Mouse (Mus musculus): ENCODE data around the gene March11. TPM values are rescaled to one million over a fixed set of nuclear protein-coding genes. Genes with fewer than 3 reads are reported as not detected.

Gene March11
- total and polyA plus RNA-seq, 3 experiments: not detected

DNA sequence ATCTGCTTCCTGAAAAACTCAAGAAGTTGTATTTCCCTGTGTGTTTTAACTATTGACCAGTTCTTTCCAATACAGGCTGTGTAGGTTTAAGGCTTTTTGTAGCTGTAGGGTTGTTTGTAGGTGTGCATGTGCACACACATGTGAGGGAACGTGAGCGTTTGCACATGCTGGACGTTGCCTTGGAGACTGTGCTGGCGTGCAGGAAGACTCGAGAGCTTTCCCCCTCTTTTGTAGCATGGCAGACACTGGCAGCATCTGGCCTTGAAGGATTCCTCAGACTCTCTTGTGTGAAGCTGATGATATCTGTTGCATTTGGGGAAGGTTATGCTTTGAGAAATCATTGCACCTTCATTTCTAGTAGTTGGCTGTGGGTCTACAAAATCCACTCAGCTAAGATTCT is 35.5 kb downstream of the March11 start:
- Histone ChIP-seq H3K36me3 (replicated peaks in 1 of 2; ENCODE audit: control insufficient read depth in 1 of 2, insufficient read depth in 1 of 2, low read length in 1 of 2) (no peaks in the 10 kb centered on the region), H3K79me2 (replicated peaks; ENCODE audit: control insufficient read depth, extremely low read depth, insufficient read depth, poor library complexity, severe bottlenecking) (no peaks in the 10 kb centered on the region), H3K27me3 (replicated peaks) (no peaks in the 10 kb centered on the region), H3K9me3 (replicated peaks; ENCODE audit: low read length) (no peaks in the 10 kb centered on the region), H3K9ac (ENCODE audit: insufficient read depth, low read depth) (no peak overlapping the region), H3K27ac (ENCODE audit: insufficient read depth, low read depth) (no peak overlapping the region), H3K4me3 (replicated peaks in 1 of 3; ENCODE audit: low read depth in 2 of 3, low read length in 2 of 3, poor library complexity in 1 of 3) (no peak overlapping the region), H3K4me1 (ENCODE audit: control insufficient read depth in 1 of 2, insufficient read depth in 2 of 2) (peaks cover 0 to 12% of the 10 kb centered on the region in 2 experiments; a peak in 3 of 4 replicates), H3K4me2 (ENCODE audit: insufficient read depth, low read depth, poor library complexity, severe bottlenecking) (no peak overlapping the region)
- TF ChIP-seq ZNF384 (IDR thresholded peaks at IDR 0.05; ENCODE audit: low read depth, low read length): no peak
- TF ChIP-seq E2F4 (IDR thresholded peaks at IDR 0.05; ENCODE audit: insufficient replicate concordance, low read depth, low read length): no peak
- no peak for TF ChIP-seq ETS1 (conservative IDR thresholded peaks at IDR 0.05; ENCODE audit: low read depth, low read length)
- TF ChIP-seq CHD1 (IDR thresholded peaks at IDR 0.05; ENCODE audit: low read depth, low read length): no peak
- TF ChIP-seq KAT2A (IDR thresholded peaks at IDR 0.05; ENCODE audit: insufficient replicate concordance, low read length): no peak
- no peak for TF ChIP-seq MAX (IDR thresholded peaks at IDR 0.05; ENCODE audit: low read length)
- no peak for TF ChIP-seq CHD2 (IDR thresholded peaks at IDR 0.05; ENCODE audit: low read length)
- TF ChIP-seq RCOR1 (conservative IDR thresholded peaks at IDR 0.05; ENCODE audit: low read depth, low read length): no peak
- no peak for TF ChIP-seq TBP (conservative IDR thresholded peaks at IDR 0.05; ENCODE audit: low read depth, low read length)
- no peak for TF ChIP-seq MYC (IDR thresholded peaks at IDR 0.05; ENCODE audit: low read depth, low read length)
- TF ChIP-seq PAX5 (IDR thresholded peaks at IDR 0.05; ENCODE audit: low read length): no peak
- no peak for TF ChIP-seq TCF12 (IDR thresholded peaks at IDR 0.05; ENCODE audit: low read depth, low read length)
- no peak for TF ChIP-seq RAD21 (IDR thresholded peaks at IDR 0.05; ENCODE audit: low read depth, low read length)
- no peak for TF ChIP-seq POLR2AphosphoS2 (IDR thresholded peaks at IDR 0.05; ENCODE audit: low read depth, low read length)
- TF ChIP-seq EP300 (IDR thresholded peaks at IDR 0.05; ENCODE audit: low read length): no peak
- TF ChIP-seq NELFE (IDR thresholded peaks at IDR 0.05; ENCODE audit: low read depth, low read length): no peak
- no peak for TF ChIP-seq POLR2A (IDR thresholded peaks at IDR 0.05; ENCODE audit: low read depth, low read length)
- DNase-seq (ENCODE audit: extremely low read depth): no peak
- dilution Hi-C loops (cut with MboI; ENCODE audit: extremely low pct_ligation_motif_present, extremely low pct_unique_long_range_greater_than_20kb, low sequenced_read_pairs): no loop called here
- in situ Hi-C loops (cut with MboI; ENCODE audit: low pct_ligation_motif_present, low pct_unique_long_range_greater_than_20kb, low sequenced_read_pairs): no loop called here

DNA sequence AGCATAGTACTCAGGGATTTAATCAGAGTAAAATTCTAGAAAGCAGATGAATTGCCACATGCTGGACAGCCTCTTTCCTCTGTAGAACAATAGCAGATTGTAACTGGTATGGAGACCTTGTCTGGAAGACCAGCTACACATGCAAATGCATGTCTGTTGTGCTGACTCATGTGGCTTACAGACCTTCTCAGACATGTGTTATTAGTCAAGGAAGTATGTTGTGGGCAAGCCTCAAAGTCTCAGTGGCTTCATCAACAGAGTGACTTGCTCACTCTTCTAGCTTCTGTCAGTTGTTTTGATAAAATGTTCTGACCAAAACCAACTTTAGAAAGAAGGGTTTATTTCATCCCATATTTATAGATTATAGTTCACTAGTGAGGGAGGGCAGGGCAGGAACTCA is 44.8 kb downstream of the March11 start:
- TF ChIP-seq USF2 (conservative IDR thresholded peaks at IDR 0.05; ENCODE audit: low read depth, low read length): no peak
- no peak for TF ChIP-seq MEF2A (IDR thresholded peaks at IDR 0.05; ENCODE audit: borderline replicate concordance, low read depth, low read length)
- TF ChIP-seq NELFE (IDR thresholded peaks at IDR 0.05; ENCODE audit: low read depth, low read length): no peak
- TF ChIP-seq ZNF384 (IDR thresholded peaks at IDR 0.05; ENCODE audit: low read depth, low read length): no peak
- no peak for TF ChIP-seq BHLHE40 (IDR thresholded peaks at IDR 0.05; ENCODE audit: low read depth, low read length)
- no peak for TF ChIP-seq UBTF (IDR thresholded peaks at IDR 0.05; ENCODE audit: low read depth, low read length)
- no peak for TF ChIP-seq ZC3H11A (IDR thresholded peaks at IDR 0.05; ENCODE audit: low read depth, low read length)
- TF ChIP-seq SIN3A (IDR thresholded peaks at IDR 0.05; ENCODE audit: low read length): no peak
- TF ChIP-seq SMC3 (IDR thresholded peaks at IDR 0.05; ENCODE audit: low read depth, low read length): no peak
- no peak for TF ChIP-seq USF1 (IDR thresholded peaks at IDR 0.05; ENCODE audit: low read depth, low read length)
- TF ChIP-seq JUND (conservative IDR thresholded peaks at IDR 0.05; ENCODE audit: low read depth, low read length): no peak
- no peak for TF ChIP-seq JUN (IDR thresholded peaks at IDR 0.05; ENCODE audit: insufficient read depth, low read depth, low read length)
- TF ChIP-seq KAT2A (IDR thresholded peaks at IDR 0.05; ENCODE audit: insufficient replicate concordance, low read length): no peak
- no peak for TF ChIP-seq MAFK (IDR thresholded peaks at IDR 0.05; ENCODE audit: insufficient replicate concordance, low read length)
- no peak for TF ChIP-seq CTCF (conservative IDR thresholded peaks at IDR 0.05 in 1 of 2, IDR thresholded peaks at IDR 0.05 in 1 of 2; ENCODE audit: low read depth in 2 of 2, low read length in 2 of 2)
- TF ChIP-seq MXI1 (IDR thresholded peaks at IDR 0.05; ENCODE audit: low read depth, low read length): no peak
- dilution Hi-C loops (cut with MboI; ENCODE audit: extremely low pct_ligation_motif_present, extremely low pct_unique_long_range_greater_than_20kb, low sequenced_read_pairs): no loop called here
- no peak overlapping the region for H3K9ac ChIP-seq (ENCODE audit: insufficient read depth, low read depth)
- no peaks in the 10 kb centered on the region for H3K27me3 ChIP-seq (replicated peaks)
- no peak overlapping the region for H3K4me2 ChIP-seq (ENCODE audit: insufficient read depth, low read depth, poor library complexity, severe bottlenecking)
- H3K4me3 ChIP-seq (replicated peaks in 1 of 3; ENCODE audit: low read depth in 2 of 3, low read length in 2 of 3, poor library complexity in 1 of 3): no peak overlapping the region
- in situ Hi-C loops (cut with MboI; ENCODE audit: low pct_ligation_motif_present, low pct_unique_long_range_greater_than_20kb, low sequenced_read_pairs): no loop called here
- no peaks in the 10 kb centered on the region for H3K36me3 ChIP-seq (replicated peaks in 1 of 2; ENCODE audit: control insufficient read depth in 1 of 2, insufficient read depth in 1 of 2, low read length in 1 of 2)
- H3K4me1 ChIP-seq (ENCODE audit: control insufficient read depth in 1 of 2, insufficient read depth in 2 of 2): peaks cover 6 to 31% of the 10 kb centered on the region in 2 experiments; a peak in 3 of 4 replicates
- no peaks in the 10 kb centered on the region for H3K9me3 ChIP-seq (replicated peaks; ENCODE audit: low read length)
- H3K79me2 ChIP-seq (replicated peaks; ENCODE audit: control insufficient read depth, extremely low read depth, insufficient read depth, poor library complexity, severe bottlenecking): no peaks in the 10 kb centered on the region
- no peak overlapping the region for H3K27ac ChIP-seq (ENCODE audit: insufficient read depth, low read depth)
- DNase-seq (ENCODE audit: extremely low read depth): peak; percentile 45
